Mouse (Mus musculus): ENCODE results near the gene Nkx2-3.

Gene Nkx2-3

DNA sequence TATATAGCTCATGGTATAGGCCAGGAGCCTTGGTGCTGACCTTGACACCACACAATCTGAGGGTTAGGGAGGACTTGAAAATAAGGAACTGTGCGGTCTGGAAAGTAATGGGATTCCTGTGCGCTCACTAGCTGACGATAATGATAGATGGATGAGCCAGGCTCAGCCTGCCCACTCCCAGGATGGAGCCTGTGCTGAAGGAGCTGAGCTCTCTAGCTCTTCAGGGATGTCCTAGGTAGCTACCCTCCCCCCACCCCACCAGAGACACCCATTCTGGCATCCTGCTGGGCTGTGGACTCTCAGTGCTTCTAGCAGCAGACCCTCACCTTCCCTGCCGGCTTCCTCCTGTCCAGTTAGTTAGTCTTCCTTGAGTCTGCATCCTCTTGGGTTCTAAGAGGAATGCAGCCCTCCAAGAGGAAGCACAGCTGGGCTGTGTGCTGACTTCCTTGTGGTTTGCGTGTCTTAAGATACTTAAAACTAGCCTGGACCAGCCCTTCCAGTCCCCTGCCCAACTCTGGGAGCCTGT, 6.4 kb downstream of the Nkx2-3 start:
- DNase-seq (ENCODE audit: low spot score), result no peak

DNA sequence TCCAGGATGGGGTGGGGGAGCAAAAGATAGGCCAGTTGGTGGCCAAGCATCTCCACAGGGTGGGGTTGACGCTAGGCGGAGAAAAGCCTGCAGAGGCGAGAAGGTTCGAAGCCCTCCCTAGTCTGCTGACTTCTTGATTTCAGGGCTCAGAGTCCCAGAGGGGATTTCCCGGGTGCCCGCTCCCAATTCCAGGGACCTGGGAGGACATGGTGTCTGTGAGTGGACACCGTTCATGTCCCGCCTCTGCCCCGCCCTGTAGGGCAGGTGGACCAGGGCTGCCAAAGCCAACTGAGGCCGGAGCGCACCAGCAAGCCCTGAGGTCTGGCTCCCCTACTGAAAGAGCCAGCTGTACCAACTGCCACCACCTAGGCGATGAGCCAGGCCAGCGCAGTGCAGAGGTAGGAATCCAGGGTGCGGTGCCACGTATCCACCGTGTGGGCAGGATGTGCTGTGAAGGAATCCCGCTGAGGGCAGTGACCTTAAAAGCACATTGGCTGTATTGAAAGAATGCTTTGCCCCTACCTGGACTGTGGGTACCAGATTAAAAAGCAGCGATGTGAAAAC, 7.9 kb downstream of the Nkx2-3 start:
- no peak for DNase-seq (ENCODE audit: low spot score)

DNA sequence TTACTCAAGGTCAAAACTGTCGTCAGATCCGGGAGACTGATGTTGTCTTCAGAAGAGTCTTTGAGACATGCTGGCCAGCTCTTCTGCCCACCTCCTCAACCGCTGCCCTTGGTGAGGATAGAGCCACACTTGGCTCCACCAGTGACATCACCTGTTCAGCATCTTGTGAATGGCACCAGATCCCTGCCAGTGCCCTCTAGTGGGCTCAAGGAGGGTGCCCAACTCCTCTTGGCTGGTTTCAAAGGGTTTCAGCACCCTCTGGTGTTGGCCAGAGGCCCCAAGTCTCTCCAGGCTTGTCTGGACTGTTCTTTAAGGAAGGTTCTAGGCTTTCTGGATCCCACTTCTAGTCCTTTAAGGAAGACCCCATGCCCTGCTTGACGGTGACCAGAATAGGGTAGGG, 11.8 kb downstream of the Nkx2-3 start:
- DNase-seq (ENCODE audit: low spot score), result peak; percentile 86

DNA sequence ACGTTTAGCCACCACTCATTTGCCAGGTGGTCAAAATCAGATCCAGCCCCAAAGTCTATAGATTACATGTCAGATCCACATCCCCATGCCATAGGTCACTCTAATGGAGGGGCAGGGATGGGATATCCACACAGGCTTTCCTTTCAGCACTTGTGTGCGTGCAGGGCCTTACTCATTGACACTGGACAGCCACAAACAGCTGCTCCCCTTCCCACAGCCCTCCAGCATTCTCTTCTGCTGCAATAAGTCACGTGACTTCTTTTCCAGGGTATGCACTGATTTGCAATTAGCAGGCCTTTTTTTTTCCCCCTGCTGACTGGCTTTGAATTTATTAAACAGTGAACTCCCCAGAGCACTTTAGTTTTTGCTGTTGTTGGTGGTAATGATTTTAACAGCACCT, 14.0 kb downstream of the Nkx2-3 start:
- no peak for DNase-seq (ENCODE audit: low spot score)

DNA sequence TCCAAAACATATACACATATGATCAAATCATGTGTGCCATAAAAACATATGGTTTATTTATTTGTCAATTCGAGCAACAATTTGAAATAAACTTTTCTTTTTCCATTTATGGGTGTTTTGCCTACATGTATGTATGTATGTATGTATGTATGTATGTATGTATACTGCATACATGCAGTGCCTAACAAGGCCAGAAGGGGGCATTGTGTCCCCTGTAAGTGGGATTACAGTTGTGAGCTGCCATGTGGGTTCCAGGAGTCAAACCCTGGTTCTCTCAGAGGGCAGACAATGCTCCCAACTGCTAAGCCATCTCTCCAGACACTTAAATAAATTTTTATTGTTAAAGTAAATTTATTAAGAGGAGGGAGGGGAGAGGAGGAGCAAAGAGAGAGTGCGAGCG, 15.2 kb downstream of the Nkx2-3 start:
- DNase-seq (ENCODE audit: low spot score), result no peak

DNA sequence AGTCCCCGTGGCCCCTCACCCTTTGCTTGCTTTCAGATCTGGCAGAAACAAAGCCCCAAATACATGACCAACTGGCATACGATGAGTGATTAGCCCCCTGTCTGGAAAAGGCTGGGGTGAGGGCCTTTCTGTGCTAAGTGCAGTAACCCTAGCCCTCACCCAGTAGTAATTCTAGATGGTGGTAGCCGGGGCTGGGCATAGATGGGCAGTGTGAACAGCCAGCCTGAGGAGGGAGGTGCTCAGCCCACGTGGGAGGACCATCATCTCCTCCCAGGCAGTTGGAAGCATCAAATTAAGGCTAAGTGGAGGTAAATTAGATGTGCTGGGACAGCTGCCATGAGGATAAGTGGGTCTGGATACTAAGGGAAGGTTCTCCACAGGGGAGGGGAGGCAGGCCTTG, 17.0 kb downstream of the Nkx2-3 start:
- no peak for DNase-seq (ENCODE audit: low spot score)

DNA sequence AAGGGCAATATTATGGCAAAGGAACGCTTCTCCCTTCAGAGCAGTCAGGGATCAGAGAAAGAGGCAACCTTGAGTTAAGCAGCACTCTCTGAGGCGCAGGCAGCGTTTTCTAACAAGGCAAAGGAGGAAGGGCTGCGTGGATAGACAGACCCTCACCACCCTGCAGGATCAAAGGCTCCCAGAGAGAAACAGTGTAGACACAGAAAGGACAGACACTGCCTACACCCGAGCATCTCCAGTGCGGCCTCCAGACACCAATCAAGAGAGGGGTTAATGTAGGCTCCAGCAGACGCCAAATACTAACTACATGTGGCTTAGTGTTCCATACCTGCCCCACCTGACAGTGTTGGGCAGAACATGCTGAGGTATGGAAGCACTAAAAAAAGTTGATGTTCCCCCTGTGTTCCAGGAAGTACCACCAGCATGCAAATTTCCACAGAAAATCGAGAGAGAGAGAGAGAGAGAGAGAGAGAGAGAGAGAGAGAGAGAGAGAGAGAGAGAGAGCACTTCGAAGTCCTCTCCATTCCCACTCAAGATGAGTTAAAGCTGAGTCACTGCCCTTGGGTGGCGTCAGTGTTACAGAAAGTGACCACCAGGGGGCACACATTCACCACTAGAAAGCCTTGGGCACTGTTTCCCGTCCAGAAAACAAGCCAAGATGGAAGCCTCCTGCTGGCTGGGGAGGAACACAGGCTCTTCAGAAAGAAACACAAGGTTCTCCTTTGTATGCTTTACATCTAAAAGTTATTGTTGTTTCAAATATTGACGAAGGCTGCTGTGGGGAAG, 18.5 kb downstream of the Nkx2-3 start:
- DNase-seq (ENCODE audit: low spot score), result peak; percentile 99

DNA sequence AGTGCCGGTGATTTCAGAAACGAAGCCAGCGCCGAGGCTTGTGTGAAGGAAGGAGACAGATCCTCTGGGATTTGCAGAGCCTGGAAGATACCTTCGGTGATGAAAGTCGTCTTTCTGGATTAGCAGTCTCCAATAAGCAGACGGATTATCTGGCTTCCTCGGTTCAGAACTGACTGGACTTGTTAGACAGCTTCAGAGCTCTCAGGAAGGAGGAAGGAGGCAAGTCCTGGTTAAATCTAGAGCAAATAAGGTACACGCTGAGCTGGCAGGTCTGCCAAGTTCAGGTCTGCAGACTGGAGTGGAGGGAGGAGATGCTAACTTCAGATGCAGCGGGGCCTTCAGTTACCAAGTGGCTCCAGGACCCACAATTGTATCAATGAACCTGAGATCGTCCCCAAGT, 29.7 kb downstream of the Nkx2-3 start:
- DNase-seq (ENCODE audit: low spot score), result no peak

DNA sequence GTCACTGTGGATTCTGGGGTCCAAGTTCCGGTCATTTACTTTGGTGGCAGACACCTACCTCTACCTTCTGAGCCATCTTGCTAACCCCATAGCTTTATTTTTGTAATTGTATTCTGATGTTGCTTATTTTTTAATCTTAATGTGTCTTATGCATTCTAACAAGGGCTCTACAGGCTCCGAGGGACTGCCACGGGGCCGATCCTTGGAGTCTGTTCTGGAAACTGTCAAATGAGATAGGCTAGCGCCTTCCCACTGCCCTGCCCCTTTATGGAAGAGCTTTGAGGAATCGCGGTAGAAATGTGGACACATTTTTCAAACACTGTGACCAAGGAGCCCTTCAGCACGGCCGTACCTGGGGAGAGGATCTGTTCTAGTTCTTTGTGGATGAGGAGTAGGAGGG, 30.7 kb downstream of the Nkx2-3 start:
- DNase-seq (ENCODE audit: low spot score), result no peak

DNA sequence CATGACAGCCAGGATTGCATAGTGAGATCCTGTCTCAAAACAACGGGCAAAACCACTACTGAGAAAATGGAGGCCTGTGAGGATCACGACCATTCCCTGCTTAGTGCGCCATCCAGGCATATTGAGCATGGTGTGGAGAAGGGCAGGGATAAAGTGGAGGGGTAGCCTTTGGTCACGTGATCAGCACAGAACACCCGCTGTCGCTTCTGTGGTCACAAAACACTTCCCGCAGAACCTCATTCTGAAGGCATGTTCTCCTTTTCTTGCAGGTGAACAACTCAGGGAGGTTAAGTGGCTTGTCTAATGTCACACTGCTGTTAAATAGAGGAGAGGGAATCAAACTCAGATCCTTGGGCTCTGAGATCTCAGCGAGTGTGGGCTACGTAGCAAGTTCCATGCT, 33.4 kb downstream of the Nkx2-3 start:
- no peak for DNase-seq (ENCODE audit: low spot score)

DNA sequence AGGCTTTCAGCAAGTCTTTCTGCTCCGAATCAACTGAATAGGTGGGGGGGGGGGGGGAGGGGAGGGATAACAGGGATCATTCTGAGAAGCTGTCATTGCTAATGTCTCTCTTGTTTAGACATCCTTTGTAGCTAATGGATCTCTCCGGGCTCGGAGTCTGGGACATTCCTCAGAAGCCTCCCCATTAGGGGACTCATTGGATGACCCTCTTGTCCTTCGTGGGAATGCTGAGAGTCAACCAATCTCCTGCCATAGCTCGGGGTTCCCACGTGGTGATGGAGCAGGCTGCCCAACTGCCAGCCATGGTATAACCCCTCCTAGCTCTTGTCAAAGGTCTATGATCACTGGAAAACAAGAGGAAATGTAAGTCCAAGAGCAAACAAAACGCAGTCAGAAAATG, 34.7 kb downstream of the Nkx2-3 start:
- DNase-seq (ENCODE audit: low spot score), result no peak

DNA sequence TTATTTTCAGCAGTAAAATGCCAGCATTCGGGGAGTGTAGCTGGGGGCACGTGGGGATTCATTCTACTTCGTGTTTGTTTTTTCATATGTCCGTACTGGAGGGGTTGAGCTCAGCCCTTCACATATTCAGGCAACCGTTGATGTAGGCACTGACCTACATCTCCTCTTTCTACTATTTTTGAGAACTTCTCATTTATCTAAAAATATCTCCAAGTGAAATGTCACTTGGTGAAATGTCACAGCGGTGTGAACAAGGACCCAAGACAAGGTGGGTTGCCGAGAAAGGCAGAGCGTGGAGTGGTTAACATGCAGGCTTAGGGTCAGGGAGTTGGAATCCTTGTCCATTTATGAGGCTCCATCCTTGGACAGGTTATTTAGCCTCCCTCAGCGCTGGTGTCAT, 35.1 kb downstream of the Nkx2-3 start:
- DNase-seq (ENCODE audit: low spot score), result no peak

DNA sequence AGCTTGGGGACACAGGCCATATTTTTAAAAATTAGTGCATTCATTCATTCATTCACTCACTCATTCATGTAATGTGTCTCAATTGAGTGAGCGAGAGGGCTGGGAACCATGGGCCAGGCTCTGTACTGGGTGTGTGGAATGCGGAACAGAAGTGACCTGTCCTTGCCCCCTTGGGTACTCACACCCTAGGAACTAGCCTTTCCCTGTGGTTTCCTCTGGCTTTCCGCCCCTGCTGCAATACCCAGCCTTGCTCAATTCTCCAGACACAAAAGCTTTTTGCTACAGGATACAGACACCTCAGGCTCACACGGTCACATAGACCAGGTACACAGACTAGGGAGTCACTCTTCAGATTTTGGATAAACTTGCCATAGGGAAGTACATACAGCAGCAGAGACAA, 36.2 kb downstream of the Nkx2-3 start:
- no peak for DNase-seq (ENCODE audit: low spot score)

DNA sequence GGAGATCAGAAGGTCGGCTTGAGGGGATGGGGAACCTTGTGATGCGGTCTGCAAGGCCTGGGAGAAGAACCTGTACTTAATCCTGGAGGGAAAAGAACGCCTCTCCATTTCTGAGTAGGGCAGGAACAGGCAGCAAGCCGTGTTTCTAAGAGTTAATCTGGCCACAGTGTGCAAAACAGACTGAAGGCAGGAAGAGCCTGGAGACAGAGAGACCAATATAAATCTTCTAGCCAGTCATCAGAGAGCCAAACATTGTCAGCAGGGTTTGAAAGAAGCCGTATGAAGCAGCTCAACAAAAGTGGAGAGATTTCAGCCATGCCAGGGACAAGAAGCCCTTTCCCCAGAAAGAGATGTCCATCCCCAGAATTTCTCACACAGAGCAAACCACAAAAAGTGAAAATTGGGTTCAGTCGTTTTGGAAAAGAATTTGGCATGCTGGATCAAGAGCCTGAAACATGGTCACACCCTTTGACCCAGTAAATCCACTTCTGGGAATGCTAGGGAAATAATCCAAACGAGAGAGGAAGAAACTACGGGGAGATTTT, 39.2 kb downstream of the Nkx2-3 start:
- DNase-seq (ENCODE audit: low spot score), result peak; percentile 79

DNA sequence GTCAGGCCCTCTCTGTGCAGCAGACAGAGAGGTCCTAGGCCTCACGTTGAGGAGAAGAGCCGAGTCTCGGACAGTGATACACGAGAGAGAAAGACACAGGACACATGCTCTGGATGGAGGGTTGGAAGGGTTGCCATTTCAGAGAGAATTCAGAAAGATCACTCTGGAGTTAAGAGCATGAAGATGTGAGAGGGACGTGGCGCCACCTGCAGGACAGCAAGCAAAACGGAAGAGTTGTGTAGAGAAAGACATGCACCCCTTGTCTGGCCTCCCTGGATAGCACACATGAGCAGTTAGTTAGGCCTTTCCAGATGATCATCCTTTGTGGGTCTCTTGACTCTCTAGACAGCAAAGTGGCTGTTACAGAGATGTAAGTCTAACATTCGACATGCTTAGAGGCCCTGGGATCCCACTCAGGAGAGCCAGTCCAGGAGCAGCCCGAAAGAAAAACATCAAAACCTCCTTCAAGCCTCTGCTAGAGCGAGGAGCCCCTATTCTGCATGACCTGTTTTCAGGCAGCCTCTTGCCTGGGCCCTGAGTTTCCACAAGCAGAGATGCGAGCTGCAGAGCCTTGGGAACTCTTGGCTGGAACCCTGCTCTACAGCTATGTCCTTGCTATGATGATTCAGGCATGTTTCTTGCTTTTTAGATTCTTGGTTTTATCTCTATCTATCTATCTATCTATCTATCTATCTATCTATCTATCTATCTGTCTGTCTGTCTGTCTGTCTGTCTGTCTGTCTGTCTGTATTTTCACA, 43.8 kb downstream of the Nkx2-3 start:
- DNase-seq (ENCODE audit: low spot score), result peak; percentile 92

DNA sequence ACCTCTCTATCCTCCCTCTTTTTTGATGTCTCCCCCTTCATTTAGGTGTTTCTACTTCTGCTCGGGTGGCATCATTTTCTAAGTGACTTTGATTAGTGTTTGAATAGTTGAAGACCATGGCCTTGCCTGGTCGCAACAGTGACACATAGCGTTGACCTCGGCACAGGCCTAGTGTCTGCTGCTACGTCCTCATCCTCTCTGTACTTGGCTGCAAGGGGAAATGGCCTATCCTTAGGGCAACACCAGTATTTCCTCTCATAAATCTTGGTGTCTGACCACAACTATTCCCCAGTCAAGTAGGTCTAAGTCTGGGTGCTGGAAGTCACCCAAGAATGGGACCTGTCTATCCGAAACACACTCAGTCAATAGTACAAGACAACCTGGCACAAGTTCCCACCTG, 47.5 kb downstream of the Nkx2-3 start:
- DNase-seq (ENCODE audit: low spot score), result no peak

DNA sequence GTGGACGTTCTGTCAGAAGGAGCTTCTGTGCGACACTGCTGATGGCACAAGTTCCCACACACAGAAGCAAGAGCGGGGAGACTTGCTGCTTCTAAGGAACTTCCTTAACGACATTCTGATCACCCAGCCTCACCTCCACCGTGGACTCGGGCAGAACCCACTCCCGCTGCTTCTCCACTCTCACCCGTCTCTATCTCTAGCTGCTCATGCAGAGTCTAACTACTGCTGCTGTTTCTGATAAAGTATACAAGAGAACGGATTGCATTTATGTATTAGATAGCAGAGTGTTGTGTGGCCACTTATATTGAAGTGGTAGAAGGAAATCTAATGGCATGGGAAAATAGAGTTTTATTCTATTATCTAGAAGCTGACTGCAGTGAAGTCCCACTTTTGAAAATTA, 48.6 kb downstream of the Nkx2-3 start:
- no peak for DNase-seq (ENCODE audit: low spot score)

DNA sequence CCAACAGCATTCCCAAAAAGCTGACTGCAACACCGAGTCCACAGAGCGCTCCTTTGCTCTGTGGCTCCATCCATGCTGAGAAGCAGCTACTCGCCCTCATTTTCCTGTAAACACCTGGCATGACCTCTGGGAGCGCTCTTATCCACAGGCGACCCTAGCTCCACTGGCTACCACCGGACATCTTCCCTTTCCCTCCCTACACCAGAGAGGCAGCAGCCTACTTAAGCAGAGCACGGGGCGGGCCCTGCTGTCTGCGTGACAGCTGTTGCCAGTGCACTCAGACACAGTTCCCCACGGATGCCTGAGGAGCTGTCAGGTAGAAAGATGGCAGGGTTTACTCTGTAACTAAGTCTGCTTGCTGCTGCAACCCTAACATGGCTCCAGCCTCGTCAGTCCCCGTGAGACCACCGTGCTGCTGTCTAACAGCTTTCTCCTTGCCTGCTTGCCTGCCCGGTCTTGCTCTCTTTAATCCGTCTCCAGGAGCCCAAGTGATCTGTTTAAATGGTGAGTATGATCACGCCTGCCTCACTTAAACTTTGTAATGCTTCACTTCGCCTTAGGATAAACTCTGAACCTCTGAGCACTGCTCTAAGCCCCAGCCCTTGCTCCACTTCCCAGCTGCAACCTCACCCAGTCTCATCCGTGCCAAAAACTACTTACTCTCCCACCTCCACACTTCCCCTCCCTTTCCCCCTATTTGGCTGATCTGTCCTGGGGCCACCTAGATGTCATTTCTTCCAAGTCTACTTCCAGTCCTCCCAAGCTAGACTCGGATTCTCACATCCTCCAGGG, 50.2 kb downstream of the Nkx2-3 start:
- DNase-seq (ENCODE audit: low spot score), result peak; percentile 72

DNA sequence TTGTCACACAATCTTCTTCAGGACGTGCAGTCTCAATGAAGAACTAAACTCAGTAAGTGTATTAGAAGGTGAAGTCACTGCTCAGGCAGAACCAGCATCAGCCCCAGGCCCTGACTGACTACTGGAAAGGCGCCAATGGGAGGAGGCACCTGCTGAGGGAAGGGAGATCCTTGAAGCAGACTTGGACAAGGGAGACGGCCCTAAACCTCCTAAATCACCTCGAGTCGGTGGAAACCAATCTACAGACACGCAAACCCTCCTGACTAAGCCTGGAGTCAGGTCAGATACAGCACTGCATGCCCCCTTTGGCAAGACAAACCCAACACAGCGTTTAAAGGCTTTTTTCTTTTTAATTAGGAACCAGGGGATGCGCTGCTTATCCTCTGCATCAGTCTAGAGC, 51.3 kb downstream of the Nkx2-3 start:
- no peak for DNase-seq (ENCODE audit: low spot score)
